Mouse (Mus musculus) bone marrow, adult 2 months (tissue): ENCODE data around the gene Col5a1.

Experiments
- CTCF ChIP-seq: fragments of 200-500 bp; IDR thresholded peaks from 2 replicates; pipeline ENCODE4 v1.5.1; 2011; ENCODE audit warnings: low read length, control low read depth; ENCODE audit not compliant: control insufficient read depth, insufficient read depth
- POLR2A ChIP-seq: fragments of 200-500 bp; IDR thresholded peaks from 2 replicates; pipeline ENCODE4 v1.6.1; 2011; ENCODE audit warnings: low read depth, mild to moderate bottlenecking, control low read depth, low read length, borderline replicate concordance; ENCODE audit not compliant: control insufficient read depth

DNA sequence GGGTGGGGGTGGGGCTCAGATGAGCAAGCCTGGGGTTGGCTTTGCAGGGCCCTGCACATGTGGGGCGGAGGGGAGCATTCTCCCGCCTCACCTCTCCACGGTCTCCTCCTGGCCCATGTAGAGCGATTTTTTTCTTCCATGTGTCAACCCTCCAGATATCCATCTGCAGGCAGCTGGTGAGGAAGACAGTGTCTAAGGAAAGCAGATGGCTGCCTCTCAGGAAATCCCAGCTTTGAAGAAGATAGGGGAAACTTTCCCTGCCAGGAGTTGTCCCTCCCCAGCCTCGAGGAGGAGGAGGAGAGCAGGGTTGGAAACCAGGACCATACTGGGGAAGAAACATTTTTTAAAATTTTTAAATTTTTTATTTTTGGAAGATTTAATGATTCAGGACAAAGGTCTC is 10.4 kb upstream of the Col5a1 start:
- no peak for TF ChIP-seq CTCF
- TF ChIP-seq POLR2A: no peak
